Mouse (Mus musculus) forebrain, embryonic 13.5 days (tissue): ENCODE measurements around the gene Epb42. TPM values are rescaled to one million over a fixed set of nuclear protein-coding genes. Genes with fewer than 3 reads are reported as not detected.
"Not testable (repeated sequence)": the region's sequence is repeated elsewhere in the genome, so short reads cannot be mapped to it uniquely, and the experiment has no call there.

Source experiments
- ATAC-seq: fragments of 200-750 bp; cut with Nextera tagmentation; 2 replicates; pipeline ENCODE4 v1.8.0; 2017
- H3K27ac ChIP-seq: fragments of 300-500 bp; sonication (generic); 2 replicates; pipeline ENCODE4 v1.5.1; 2015; ENCODE audit warnings: inconsistent platforms, mild to moderate bottlenecking, moderate library complexity
- H3K27me3 ChIP-seq: fragments of 300-500 bp; sonication (generic); 2 replicates; pipeline ENCODE4 v1.6.1; 2015; ENCODE audit warnings: mild to moderate bottlenecking, inconsistent platforms
- H3K36me3 ChIP-seq: fragments of 300-500 bp; sonication (generic); 2 replicates; pipeline ENCODE4 v1.6.1; 2015; ENCODE audit warnings: mild to moderate bottlenecking, inconsistent platforms; ENCODE audit not compliant: poor library complexity, severe bottlenecking
- H3K4me1 ChIP-seq: fragments of 300-500 bp; sonication (generic); 2 replicates; pipeline ENCODE4 v1.6.1; 2015; ENCODE audit warnings: inconsistent platforms
- H3K4me2 ChIP-seq: fragments of 300-500 bp; sonication (generic); 2 replicates; pipeline ENCODE4 v1.6.1; 2015; ENCODE audit warnings: inconsistent platforms, mild to moderate bottlenecking, moderate library complexity
- H3K4me3 ChIP-seq: fragments of 300-500 bp; sonication (generic); 2 replicates; pipeline ENCODE4 v1.5.1; 2015; ENCODE audit warnings: mild to moderate bottlenecking, inconsistent platforms
- H3K9ac ChIP-seq: fragments of 300-500 bp; sonication (generic); 2 replicates; pipeline ENCODE4 v1.6.1; 2015; ENCODE audit warnings: mild to moderate bottlenecking, inconsistent platforms
- H3K9me3 ChIP-seq: fragments of 300-500 bp; sonication (generic); replicated peaks from 2 replicates; pipeline ENCODE4 v1.6.1; 2016; ENCODE audit warnings: inconsistent platforms
- WGBS: fragments of 180-500 bp; shearing (Covaris S2); methylation state at CpG from one replicate; pipeline ENCODE4 v1.1.7; 2015; 5-methylcytosine and 5-hydroxymethylcytosine counted together
- polyA plus RNA-seq: library from polyadenylated mRNA; unstranded; fragments of >200 nt; fragmentation: Nextera tagmentation; extraction: Ambion mirVana; gene quantifications from 2 replicates; pipeline ENCODE4 v1.2.1, GENCODE M21; 2015

Epb42 gene
- polyA plus RNA-seq, 1 experiment from 2014 or later, result 0.67 TPM

DNA sequence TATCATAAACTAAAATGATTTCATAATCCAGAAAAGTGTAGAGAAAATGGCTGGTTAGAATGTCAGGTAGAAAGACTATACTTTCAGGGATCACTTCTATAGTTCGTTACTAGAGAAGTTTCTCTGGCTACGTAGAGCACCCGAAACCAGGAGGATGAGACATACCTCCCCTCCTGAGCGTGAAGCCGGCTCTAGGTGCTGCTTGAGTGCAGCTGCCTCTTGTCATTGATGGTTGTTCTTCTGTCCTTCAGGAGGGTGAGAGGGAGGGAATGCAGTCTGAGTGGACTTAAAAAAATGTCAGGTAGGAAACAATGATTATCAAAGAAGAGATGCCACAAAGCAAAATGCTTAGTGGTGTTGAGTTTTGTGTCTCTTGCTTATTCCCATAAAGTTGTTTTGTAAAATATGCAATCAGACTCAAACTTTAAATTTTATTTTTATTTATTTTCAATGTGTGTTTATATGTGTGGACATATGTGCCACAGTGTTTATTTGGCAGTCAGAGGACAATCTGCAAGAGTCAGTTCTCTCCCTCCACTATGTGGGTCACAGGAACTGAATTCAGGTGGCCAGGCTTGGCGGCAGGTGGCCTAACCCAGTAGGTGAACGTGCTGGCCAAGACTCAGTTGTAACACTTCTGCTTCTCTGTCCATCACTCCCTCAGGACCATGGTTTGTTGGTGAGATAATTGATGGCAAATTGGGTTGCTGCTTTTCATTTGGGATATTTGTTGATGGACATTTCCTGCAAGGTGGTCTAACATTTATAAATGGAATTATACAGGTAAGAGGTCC is 32.7 kb downstream of the Epb42 start:
- H3K9ac ChIP-seq, result no peak overlapping the region
- H3K27me3 ChIP-seq, result no peaks in the 10 kb centered on the region
- no peak overlapping the region for H3K4me2 ChIP-seq
- no peaks in the 10 kb centered on the region for H3K36me3 ChIP-seq
- H3K9me3 ChIP-seq, result no peaks in the 10 kb centered on the region
- no peak for ATAC-seq
- no peak overlapping the region for H3K27ac ChIP-seq
- peaks cover 5% of the 10 kb centered on the region for H3K4me1 ChIP-seq
- WGBS, result 85% methylated on average over 7 of the region's 7 CpGs
- H3K4me3 ChIP-seq, result no peak overlapping the region

DNA sequence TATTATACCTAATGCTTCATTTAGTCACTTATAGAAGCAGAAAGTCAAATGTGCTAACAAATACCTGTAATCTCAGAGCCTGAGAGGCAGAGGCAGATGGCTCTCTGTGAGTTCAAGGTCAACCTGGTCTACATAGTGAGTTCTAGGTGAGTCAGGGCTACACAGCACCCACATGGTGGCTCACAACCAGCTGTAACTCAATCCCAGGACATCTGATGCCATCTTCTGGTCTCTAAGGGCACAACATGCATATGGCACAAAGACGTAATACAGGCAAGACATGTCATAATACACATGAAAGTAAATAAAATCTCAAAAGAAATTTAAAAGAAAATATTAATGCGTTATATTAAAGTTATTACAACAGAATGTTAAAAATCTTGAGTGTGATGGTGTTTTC is 33.3 kb downstream of the Epb42 start:
- no peaks in the 10 kb centered on the region for H3K27me3 ChIP-seq
- no peaks in the 10 kb centered on the region for H3K36me3 ChIP-seq
- 67% methylated on average over 2 of the region's 2 CpGs for WGBS
- H3K4me3 ChIP-seq, result no peak overlapping the region
- no peak overlapping the region for H3K27ac ChIP-seq
- no peak overlapping the region for H3K9ac ChIP-seq
- H3K4me1 ChIP-seq, result no peaks in the 10 kb centered on the region
- ATAC-seq, result no peak
- no peaks in the 10 kb centered on the region for H3K9me3 ChIP-seq
- no peak overlapping the region for H3K4me2 ChIP-seq

DNA sequence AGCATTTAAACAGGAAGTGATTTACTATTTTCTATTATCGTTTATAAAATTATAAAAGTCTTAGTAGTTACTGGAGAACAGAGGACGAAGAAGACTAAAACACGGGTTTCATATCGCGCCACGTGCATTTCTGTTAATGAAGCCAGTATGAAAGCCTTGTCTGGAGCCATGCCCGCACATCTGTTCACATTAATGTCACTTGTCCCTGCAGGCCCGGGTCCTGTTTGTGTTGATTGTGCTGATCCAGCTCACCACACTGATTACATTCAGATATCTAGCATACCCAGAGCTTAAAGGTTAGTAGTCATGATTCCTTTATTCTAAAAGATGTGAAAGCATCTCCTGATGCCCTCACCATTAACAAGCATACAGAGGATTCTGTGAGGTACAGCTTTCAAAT is 38.0 kb downstream of the Epb42 start:
- 85% methylated on average over 8 of the region's 8 CpGs for WGBS
- no peak for ATAC-seq
- H3K4me2 ChIP-seq, result no peak overlapping the region
- H3K27ac ChIP-seq, result no peak overlapping the region
- no peaks in the 10 kb centered on the region for H3K36me3 ChIP-seq
- H3K4me3 ChIP-seq, result no peak overlapping the region
- H3K4me1 ChIP-seq, result no peaks in the 10 kb centered on the region
- no peak overlapping the region for H3K9ac ChIP-seq
- no peaks in the 10 kb centered on the region for H3K27me3 ChIP-seq
- no peaks in the 10 kb centered on the region for H3K9me3 ChIP-seq

DNA sequence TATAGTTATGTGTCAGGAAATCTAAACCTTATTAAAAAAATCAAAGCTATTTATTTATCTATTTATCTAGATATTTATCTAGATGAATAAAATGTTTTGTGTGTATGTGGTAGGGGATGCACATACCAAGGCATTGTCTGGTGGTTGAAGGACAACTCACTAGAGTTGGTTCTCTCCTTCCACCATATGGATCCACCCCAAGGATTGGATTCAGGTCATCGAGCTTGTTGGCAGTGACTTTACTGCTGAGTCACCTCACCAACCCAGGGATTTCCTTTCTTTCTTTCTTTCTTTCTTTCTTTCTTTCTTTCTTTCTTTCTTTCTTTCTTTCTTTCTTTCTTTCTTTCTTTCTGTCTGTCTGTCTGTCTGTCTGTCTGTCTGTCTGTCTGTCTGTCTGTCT is 40.3 kb downstream of the Epb42 start:
- H3K27ac ChIP-seq, H3K4me1 ChIP-seq, H3K9me3 ChIP-seq, ATAC-seq, H3K9ac ChIP-seq, H3K4me3 ChIP-seq, H3K36me3 ChIP-seq, H3K27me3 ChIP-seq, H3K4me2 ChIP-seq: not testable (repeated sequence)
- WGBS, result 72% methylated on average over 1 of the region's 1 CpGs

DNA sequence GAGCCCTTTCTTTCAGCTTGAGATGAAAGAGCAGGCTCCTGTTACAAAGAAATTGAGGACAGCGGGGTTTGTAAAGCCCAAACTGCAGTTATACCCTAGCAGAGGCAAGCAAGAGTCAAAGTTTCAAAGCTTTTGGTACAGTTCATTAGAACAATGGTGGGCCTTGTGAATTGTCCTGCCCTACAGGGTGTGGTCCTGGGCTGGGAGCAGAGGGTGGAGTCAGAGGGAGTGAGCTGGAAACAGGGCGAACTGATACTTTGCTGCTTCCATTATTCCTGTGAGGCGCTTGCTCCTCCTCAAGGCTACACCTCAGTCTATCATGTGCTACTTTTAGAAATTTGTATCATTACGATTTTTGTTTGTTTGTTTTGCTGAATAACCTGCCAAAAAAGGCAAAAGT is 45.7 kb downstream of the Epb42 start:
- H3K9ac ChIP-seq, result no peak overlapping the region
- 71% methylated on average over 4 of the region's 4 CpGs for WGBS

DNA sequence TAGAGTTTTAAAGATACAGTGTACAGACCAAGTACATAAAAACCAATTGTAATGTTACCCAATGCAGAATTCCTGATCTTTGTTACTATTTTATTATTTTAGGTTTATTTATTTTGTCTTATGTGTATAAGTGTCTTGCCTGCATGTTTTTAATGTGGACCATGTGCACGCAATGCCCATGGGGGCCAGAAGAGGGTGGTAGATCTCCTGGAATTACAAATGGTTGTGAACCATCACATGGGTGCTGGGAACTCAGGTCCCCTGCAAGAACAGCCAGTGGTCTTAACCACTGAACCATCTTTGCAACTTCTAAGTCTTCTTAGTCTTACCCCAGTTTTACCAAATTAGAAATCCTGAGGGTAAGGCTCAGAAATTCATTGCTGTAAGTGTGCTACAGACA is 51.6 kb downstream of the Epb42 start:
- no peak overlapping the region for H3K4me2 ChIP-seq
- H3K9ac ChIP-seq, result no peak overlapping the region
- ATAC-seq, result no peak
- H3K36me3 ChIP-seq, result no peaks in the 10 kb centered on the region
- H3K27ac ChIP-seq, result no peak overlapping the region
- no peaks in the 10 kb centered on the region for H3K27me3 ChIP-seq
- 95% methylated on average over 1 of the region's 1 CpGs for WGBS
- H3K4me3 ChIP-seq, result no peak overlapping the region
- no peaks in the 10 kb centered on the region for H3K9me3 ChIP-seq
- H3K4me1 ChIP-seq, result no peaks in the 10 kb centered on the region

More for the DNA sequence above, 45.7 kb downstream of the Epb42 start:
- no peak overlapping the region for H3K27ac ChIP-seq
- no peak overlapping the region for H3K4me3 ChIP-seq
- H3K4me2 ChIP-seq, result no peak overlapping the region
- H3K27me3 ChIP-seq, result no peaks in the 10 kb centered on the region
- no peaks in the 10 kb centered on the region for H3K4me1 ChIP-seq
- no peaks in the 10 kb centered on the region for H3K36me3 ChIP-seq
- ATAC-seq, result no peak
- H3K9me3 ChIP-seq, result no peaks in the 10 kb centered on the region

DNA sequence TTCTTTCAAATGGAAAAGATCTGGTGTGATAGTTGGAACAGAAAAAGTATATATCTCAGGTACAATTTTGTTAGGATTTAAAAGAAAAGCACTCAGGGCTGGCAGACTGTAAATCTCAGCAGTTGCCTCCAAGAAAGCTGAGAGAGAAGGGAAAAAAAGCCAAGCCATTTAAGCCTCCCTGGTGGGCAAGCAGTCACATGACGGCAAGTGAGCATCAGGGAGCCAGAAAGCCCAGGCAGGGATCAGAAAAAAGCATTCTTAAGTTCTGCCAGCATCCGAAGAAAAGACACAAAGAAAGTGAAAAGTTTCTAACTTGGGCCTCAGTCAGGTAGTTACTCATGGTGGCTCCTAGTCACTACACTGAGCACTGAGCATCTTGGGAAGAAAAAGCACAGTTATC is 53.3 kb downstream of the Epb42 start:
- H3K4me2 ChIP-seq, result no peak overlapping the region
- H3K4me3 ChIP-seq, result no peak overlapping the region
- H3K9me3 ChIP-seq, result no peaks in the 10 kb centered on the region
- H3K27ac ChIP-seq, result no peak overlapping the region
- H3K36me3 ChIP-seq, result no peaks in the 10 kb centered on the region
- WGBS, result 13% methylated on average over 2 of the region's 2 CpGs
- no peak overlapping the region for H3K9ac ChIP-seq
- no peaks in the 10 kb centered on the region for H3K4me1 ChIP-seq
- no peak for ATAC-seq
- H3K27me3 ChIP-seq, result no peaks in the 10 kb centered on the region

DNA sequence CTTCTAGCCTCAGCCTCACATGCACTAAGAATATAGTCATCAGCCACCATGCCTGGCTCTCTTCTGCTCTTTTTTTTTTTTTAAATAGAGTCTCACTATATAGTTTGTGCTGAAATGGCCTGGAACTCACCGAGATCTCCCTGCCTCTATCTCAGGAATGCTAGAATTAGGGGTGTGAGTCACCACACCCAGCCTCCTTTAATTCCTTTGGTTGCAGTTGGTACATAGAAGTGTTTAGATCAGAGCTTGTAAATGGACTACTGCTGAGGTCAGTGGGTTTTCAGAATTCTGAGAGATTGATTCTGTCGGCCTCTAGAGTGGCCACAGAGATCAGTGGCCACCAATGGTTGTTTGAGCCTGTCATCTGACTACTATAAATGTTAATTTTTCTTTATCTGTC is 56.0 kb downstream of the Epb42 start:
- Histone ChIP-seq H3K9me3 (no peaks in the 10 kb centered on the region), H3K27me3 (no peaks in the 10 kb centered on the region), H3K36me3 (no peaks in the 10 kb centered on the region), H3K4me1 (0 out of 2 replicates have a peak, but pooled peaks cover 6% of the 10 kb centered on the region), H3K4me2 (no peak overlapping the region), H3K4me3 (no peak overlapping the region), H3K9ac (no peak overlapping the region), H3K27ac (no peak overlapping the region)
- no peak for ATAC-seq
- WGBS, result 74% methylated on average over 2 of the region's 2 CpGs

DNA sequence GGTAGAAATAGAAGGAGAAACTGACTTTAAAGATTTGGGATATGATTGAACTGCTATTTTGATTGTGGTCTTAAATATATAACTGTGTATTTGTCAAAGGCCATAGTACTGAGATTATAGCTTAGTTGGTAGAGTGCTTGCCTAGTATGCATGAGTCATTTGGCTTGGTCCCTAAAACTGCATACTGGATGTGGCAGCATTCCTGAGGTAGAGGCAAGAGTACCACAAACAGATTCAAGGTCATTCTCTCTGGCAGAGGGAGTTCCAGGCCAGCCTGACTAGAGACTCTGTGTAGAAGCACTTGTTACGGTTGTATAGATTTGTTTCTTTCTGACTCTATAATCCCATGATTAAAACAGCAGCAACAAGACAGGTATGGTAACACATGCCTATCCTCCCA is 57.1 kb downstream of the Epb42 start:
- H3K4me1 ChIP-seq, result 0 out of 2 replicates have a peak, but pooled peaks cover 6% of the 10 kb centered on the region
- WGBS, result 93% methylated on average over 1 of the region's 1 CpGs
- ATAC-seq, result no peak
- H3K9ac ChIP-seq, result no peak overlapping the region
- no peaks in the 10 kb centered on the region for H3K36me3 ChIP-seq
- no peaks in the 10 kb centered on the region for H3K9me3 ChIP-seq
- no peak overlapping the region for H3K4me3 ChIP-seq
- no peak overlapping the region for H3K27ac ChIP-seq
- H3K27me3 ChIP-seq, result no peaks in the 10 kb centered on the region
- no peak overlapping the region for H3K4me2 ChIP-seq

DNA sequence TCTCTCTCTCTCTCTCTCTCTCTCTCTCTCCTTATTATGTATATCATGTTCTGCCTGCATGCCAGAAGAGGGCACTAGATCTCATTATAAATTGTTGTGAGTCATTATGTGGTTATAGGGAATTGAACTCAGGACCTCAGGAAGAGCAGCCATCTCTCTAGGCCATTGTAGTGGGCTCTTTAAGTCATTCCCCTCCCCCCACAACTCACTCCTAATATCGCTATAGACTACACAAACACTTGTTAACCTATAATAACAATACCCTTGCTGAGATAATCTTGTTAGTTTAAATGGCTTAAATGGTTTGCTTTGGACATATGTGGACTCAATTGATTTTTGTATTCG is 58.2 kb downstream of the Epb42 start:
- no peak overlapping the region for H3K4me2 ChIP-seq

DNA sequence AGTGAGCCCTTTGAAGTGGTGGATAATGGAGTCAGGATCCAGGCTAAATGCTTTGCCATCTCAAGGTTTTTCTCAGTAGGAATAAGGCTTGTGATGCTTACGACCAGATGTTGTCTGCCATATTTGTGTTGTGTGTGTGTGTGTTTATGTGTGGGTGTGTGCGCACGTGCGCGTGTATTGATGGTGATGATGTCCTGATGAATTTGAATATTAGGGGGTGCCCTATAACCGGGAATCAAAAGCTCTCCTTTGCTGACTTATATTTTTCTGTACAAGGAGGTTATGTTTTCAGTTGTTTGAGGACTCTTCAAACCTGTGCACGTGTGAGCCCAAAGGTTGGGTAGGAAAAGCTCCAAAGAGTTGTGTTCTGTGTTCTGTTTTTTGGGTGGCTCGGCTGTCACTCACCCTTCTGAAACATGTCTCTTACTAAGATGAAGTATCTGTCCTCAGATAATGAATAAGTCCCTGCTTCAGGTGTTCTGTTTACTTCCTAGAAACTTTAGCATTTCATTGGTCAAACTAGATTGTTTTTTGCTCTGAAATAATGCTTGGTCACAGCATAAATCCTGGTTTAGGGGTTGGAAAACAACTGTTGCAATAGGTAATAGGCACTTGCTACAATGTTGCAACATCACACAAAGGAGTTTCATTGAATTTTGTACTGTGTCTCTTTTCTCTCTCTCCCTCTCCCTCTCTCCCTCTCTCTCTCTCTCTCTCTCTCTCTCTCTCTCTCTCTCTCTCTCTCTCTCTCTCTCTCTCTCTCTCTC is 58.8 kb downstream of the Epb42 start:
- Histone ChIP-seq H3K4me3 (peak overlapping the region; percentile 71), H3K27me3 (no peaks in the 10 kb centered on the region), H3K36me3 (no peaks in the 10 kb centered on the region), H3K9me3 (no peaks in the 10 kb centered on the region), H3K9ac (peak overlapping the region; percentile 79; the same call in 1 of the 2 replicates), H3K4me2 (peak overlapping the region; percentile 93), H3K27ac (no peak overlapping the region), H3K4me1 (0 out of 2 replicates have a peak, but pooled peaks cover 6% of the 10 kb centered on the region)
- 83% methylated on average over 8 of the region's 8 CpGs for WGBS
- 0 out of 2 replicates have a peak, but pooled peaks have one; percentile 31 for ATAC-seq

More for the DNA sequence above, 58.2 kb downstream of the Epb42 start:
- ATAC-seq, result no peak
- 0 out of 2 replicates have a peak, but pooled peaks cover 6% of the 10 kb centered on the region for H3K4me1 ChIP-seq
- WGBS, result 44% methylated on average over 2 of the region's 2 CpGs
- H3K4me3 ChIP-seq, result no peak overlapping the region
- H3K27me3 ChIP-seq, result no peaks in the 10 kb centered on the region
- no peak overlapping the region for H3K9ac ChIP-seq
- no peak overlapping the region for H3K27ac ChIP-seq
- no peaks in the 10 kb centered on the region for H3K9me3 ChIP-seq
- H3K36me3 ChIP-seq, result no peaks in the 10 kb centered on the region
